8 mouse cellular contexts compared by ENCODE assay signal in genomic region chr6:8958081-8958919, GRCm38 (mm10). TPM values are rescaled to one million over a fixed set of nuclear protein-coding genes. Genes with fewer than 3 reads are reported as not detected.
DNase-seq lines count a peak whose midpoint lies in the region; ATAC-seq and TF ChIP-seq lines count a peak whose summit lies in the region.
"Had no signal": no experiment of that assay in that cellular context is flagged by ENCODE, and none has a peak within 500 bp of the region (broad histone marks: within the 10 kb centered on the region; RNA-seq: fewer than 3 reads in every experiment).

No protein-coding gene starts in this region.

- H3K36me3 ChIP-seq in forebrain, postnatal 0 days (ENCODE audit: insufficient read depth) = no peaks in the 10 kb centered on the region
- no peaks in the 10 kb centered on the region for H3K36me3 ChIP-seq in limb, embryonic 13.5 days
- H3K36me3 ChIP-seq: liver, embryonic 15.5 days had no signal

- peak overlapping the region; percentile 43 for H3K4me2 ChIP-seq in forebrain, postnatal 0 days (ENCODE audit: low read depth)
- H3K4me2 ChIP-seq in limb, embryonic 13.5 days (replicated peaks) = peak overlapping the region; percentile 48
- H3K4me2 ChIP-seq: liver, embryonic 15.5 days had no signal

- no peak overlapping the region for H3K9ac ChIP-seq in forebrain, postnatal 0 days
- no peak overlapping the region for H3K9ac ChIP-seq in limb, embryonic 13.5 days
- H3K9ac ChIP-seq: liver, embryonic 15.5 days had no signal

- TF ChIP-seq CTCF in forebrain, postnatal 0 days (IDR thresholded peaks at IDR 0.05; ENCODE audit: low read depth) = peak; percentile 74

- no peak overlapping the region for H3K27ac ChIP-seq in forebrain, postnatal 0 days (ENCODE audit: low read depth, low read length)
- no peak overlapping the region for H3K27ac ChIP-seq in limb, embryonic 13.5 days
- H3K27ac ChIP-seq: liver, embryonic 15.5 days had no signal

- H3K4me1 ChIP-seq in forebrain, postnatal 0 days (ENCODE audit: insufficient read depth) = peaks cover 11% of the 10 kb centered on the region
- H3K4me1 ChIP-seq in limb, embryonic 13.5 days = peaks cover 10% of the 10 kb centered on the region; the same call in 1 of the 2 replicates
- H3K4me1 ChIP-seq: liver, embryonic 15.5 days had no signal

- intact Hi-C loops in left cerebral cortex, postnatal 14 days (cut with DNase I) = loop anchor here (10.0 kb wide), 1 partner anchor 277 kb away; no protein-coding TSS in a partner anchor

- 2% methylated on average over 28 of the region's 28 CpGs for WGBS in forebrain, postnatal 0 days
- 2% methylated on average over 28 of the region's 28 CpGs for WGBS in limb, embryonic 13.5 days

- peak; percentile 80 for ATAC-seq in forebrain, postnatal 0 days
- 0 out of 2 replicates have a peak, but pooled peaks have one; percentile 51 for ATAC-seq in limb, embryonic 13.5 days (ENCODE audit: low FRiP score, low read depth)

- H3K27me3 ChIP-seq in forebrain, postnatal 0 days (ENCODE audit: insufficient read depth, low read length) = peaks cover 29% of the 10 kb centered on the region; the same call in 1 of the 2 replicates
- peaks cover 75% of the 10 kb centered on the region for H3K27me3 ChIP-seq in limb, embryonic 13.5 days

- no peaks in the 10 kb centered on the region for H3K9me3 ChIP-seq in forebrain, postnatal 0 days (ENCODE audit: low read length)
- H3K9me3 ChIP-seq in limb, embryonic 13.5 days = no peaks in the 10 kb centered on the region
- H3K9me3 ChIP-seq: liver, embryonic 15.5 days had no signal

- peak; percentile 43 to 55 for DNase-seq in left cerebral cortex, postnatal 14 days (ENCODE audit: low spot score in 2 of 2)
- DNase-seq in left cerebral cortex, adult 9 months (ENCODE audit: low spot score in 2 of 2) = no peak
- peak; percentile 79 to 80 for DNase-seq in cerebellum, postnatal 14 days
- DNase-seq in forebrain, postnatal 0 days = peak; percentile 78
- DNase-seq in ovary, postnatal 14 days (ENCODE audit: low spot score) = no peak
- no peak for DNase-seq in T-cell, adult 2 months (ENCODE audit: low spot score)

- H3K4me3 ChIP-seq in forebrain, postnatal 0 days (ENCODE audit: low read depth, low read length) = peak overlapping the region; percentile 23
- 0 out of 2 replicates have a peak overlapping the region, but pooled peaks have one; percentile 21 for H3K4me3 ChIP-seq in limb, embryonic 13.5 days
- H3K4me3 ChIP-seq: liver, embryonic 15.5 days had no signal

RNA-seq across cellular contexts. Expression of gene Nxph1, which starts 10.1 kb away (rescaled TPM):
- 10 to 100 TPM; 54.1 TPM for total RNA-seq in left cerebral cortex, postnatal 14 days (2021)
- 50.4 and 59.5 TPM in 2 replicates for total RNA-seq in forebrain, postnatal 0 days (2014; rRNA removed)
- 67.0 and 78.8 TPM in 2 replicates for polyA plus RNA-seq in forebrain, postnatal 0 days (2015; fragmentation: Nextera tagmentation; extraction: Ambion mirVana)
- polyA plus RNA-seq in limb, embryonic 13.5 days (2015; fragmentation: Nextera tagmentation; extraction: Ambion mirVana) = 1.5 and 1.6 TPM in 2 replicates

Comparison
In these comparisons a context has a peak if more than half of its experiments do, and no peak if none do; other contexts are left out.
1. DNase-seq: peak in left cerebral cortex, postnatal 14 days (2 of 2), cerebellum, postnatal 14 days (2 of 2) and forebrain, postnatal 0 days (single experiment); none in left cerebral cortex, adult 9 months (0 of 2), ovary, postnatal 14 days (single experiment) and T-cell, adult 2 months (single experiment).